Mouse (Mus musculus): ENCODE data around the gene Gm17087.

DNA sequence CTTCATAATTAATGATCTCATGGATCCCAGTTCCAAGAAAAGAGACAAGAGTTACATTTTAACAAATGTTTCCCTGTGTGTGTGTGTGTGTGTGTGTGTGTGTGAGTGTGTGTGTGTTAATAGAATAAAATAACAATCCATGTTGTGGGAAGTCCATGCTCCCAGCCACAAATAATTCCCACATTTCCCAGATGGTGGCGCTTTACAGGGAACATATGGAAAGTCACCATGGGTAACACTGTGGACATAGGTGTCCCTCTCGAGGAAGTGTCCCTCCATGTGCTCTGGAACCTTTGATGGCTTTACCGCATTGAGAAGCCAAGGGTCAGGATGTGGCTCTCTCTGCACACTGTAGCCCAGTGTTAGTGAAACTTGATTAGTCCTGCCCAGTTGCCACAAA is 38.1 kb downstream of the Gm17087 start:
- TF ChIP-seq CTCF (IDR thresholded peaks at IDR 0.05; ENCODE audit: low read depth), result no peak
- TF ChIP-seq EP300 (IDR thresholded peaks at IDR 0.05; ENCODE audit: low read depth), result no peak

Measured in heart, postnatal 0 days (tissue).